Mouse (Mus musculus) heart, embryonic 15.5 days (tissue): Measurements from ENCODE around the gene Rhobtb3. TPM values are rescaled to one million over a fixed set of nuclear protein-coding genes. Genes with fewer than 3 reads are reported as not detected.
"Not testable (repeated sequence)": the region's sequence is repeated elsewhere in the genome, so short reads cannot be mapped to it uniquely, and the experiment has no call there.

Experiments
- ATAC-seq: fragments of 200-750 bp; cut with Nextera tagmentation; replicated peaks from 2 replicates; pipeline ENCODE4 v1.8.0; 2017; ENCODE audit warnings: low read depth, moderate TSS enrichment; ENCODE audit not compliant: insufficient number of reproducible peaks, insufficient read depth, low FRiP score
- H3K27ac ChIP-seq: fragments of 300-500 bp; sonication (generic); 2 replicates; pipeline ENCODE4 v1.5.1; 2015; ENCODE audit warnings: mild to moderate bottlenecking, inconsistent platforms
- H3K27me3 ChIP-seq: fragments of 300-500 bp; sonication (generic); 2 replicates; pipeline ENCODE4 v1.6.1; 2015; ENCODE audit warnings: inconsistent platforms
- H3K36me3 ChIP-seq: fragments of 300-500 bp; sonication (generic); 2 replicates; pipeline ENCODE4 v1.6.1; 2015; ENCODE audit warnings: mild to moderate bottlenecking, inconsistent platforms
- H3K4me1 ChIP-seq: fragments of 300-500 bp; sonication (generic); replicated peaks from 2 replicates; pipeline ENCODE4 v1.6.1; 2015; ENCODE audit warnings: inconsistent platforms
- H3K4me2 ChIP-seq: fragments of 300-500 bp; sonication (generic); 2 replicates; pipeline ENCODE4 v1.6.1; 2015; ENCODE audit warnings: inconsistent platforms, mild to moderate bottlenecking, moderate library complexity
- H3K4me3 ChIP-seq: fragments of 300-500 bp; sonication (generic); 2 replicates; pipeline ENCODE4 v1.5.1; 2015; ENCODE audit warnings: mild to moderate bottlenecking, inconsistent platforms
- H3K9ac ChIP-seq: fragments of 300-500 bp; sonication (generic); 2 replicates; pipeline ENCODE4 v1.6.1; 2015; ENCODE audit warnings: mild to moderate bottlenecking, inconsistent platforms
- H3K9me3 ChIP-seq: fragments of 300-500 bp; sonication (generic); replicated peaks from 2 replicates; pipeline ENCODE4 v1.6.1; 2016; ENCODE audit warnings: inconsistent platforms
- WGBS: fragments of 180-500 bp; shearing (Covaris S2); methylation state at CpG from one replicate; pipeline ENCODE4 v1.1.7; 2015; ENCODE audit warnings: mixed read lengths; 5-methylcytosine and 5-hydroxymethylcytosine counted together
- polyA plus RNA-seq: library from polyadenylated mRNA; unstranded; fragments of >200 nt; fragmentation: Nextera tagmentation; extraction: Ambion mirVana; gene quantifications from 2 replicates; pipeline ENCODE4 v1.2.1, GENCODE M21; 2015

Gene Rhobtb3
- polyA plus RNA-seq, 1 experiment from 2014 or later, result 19.7 TPM

DNA sequence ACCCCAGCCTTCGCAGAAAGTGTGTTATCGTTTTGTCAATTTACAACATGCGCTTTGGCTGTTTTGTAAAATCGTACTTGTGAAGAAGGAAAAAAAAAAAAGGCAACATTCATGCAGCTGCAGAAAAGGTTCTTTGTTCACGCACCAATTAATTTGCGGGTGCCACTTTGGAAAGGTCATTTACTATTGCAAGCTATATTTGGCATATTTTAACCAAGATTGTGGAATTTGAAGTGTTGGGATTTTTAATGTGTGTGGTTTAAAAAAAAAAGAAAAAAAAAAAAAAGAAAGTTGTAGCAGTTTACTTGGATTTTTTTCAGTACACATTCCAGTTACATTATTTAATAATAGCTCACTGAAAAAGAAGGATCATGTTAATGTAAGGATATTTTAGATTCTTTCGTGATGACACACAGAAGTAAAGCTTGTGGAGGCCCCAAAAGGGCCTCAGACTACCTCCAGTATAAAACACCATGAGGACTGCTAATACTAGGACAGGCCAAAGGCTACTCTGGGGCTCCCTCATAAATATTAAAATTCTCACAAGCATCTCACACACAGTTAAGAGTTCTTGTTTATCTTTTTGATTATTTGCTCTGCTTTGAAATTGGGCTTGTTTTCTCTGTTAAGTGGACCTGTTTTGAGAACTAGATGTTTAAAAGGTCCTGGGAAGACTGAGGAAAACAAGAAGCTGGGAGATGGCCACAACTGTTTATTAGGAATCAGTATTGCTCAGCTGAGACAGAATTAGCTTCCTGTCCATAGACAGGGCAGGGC lies 507 bp upstream of the Rhobtb3 start:
- no peaks in the 10 kb centered on the region for H3K9me3 ChIP-seq
- H3K4me1 ChIP-seq, result peaks cover 13% of the 10 kb centered on the region
- H3K36me3 ChIP-seq, result no peaks in the 10 kb centered on the region
- peak overlapping the region; percentile 88 for H3K4me3 ChIP-seq
- WGBS, result 2% methylated on average over 7 of the region's 7 CpGs
- H3K27me3 ChIP-seq, result no peaks in the 10 kb centered on the region
- H3K9ac ChIP-seq, result peak overlapping the region; percentile 93
- H3K4me2 ChIP-seq, result peak overlapping the region; percentile 71
- H3K27ac ChIP-seq, result peak overlapping the region; percentile 99
- ATAC-seq, result no peak

DNA sequence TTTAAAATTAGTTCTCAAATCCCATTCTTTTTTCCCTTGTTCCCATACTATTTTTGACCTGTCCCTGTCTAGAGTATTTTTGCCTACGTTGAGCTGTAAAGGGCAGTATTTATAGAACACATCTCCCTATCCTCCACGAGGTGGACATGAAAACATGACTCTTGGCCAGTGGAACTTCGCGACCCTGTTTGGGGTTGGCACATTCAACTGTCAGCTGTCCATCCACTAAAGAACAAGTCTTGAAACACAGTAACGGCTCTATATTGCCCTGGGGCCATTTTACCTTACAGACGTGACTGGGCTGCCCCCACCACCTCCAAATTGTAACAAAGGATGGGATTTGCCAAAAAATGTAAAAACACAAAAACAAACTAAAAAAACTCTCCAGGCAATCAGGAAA lies 994 bp downstream of the Rhobtb3 start:
- Histone ChIP-seq H3K4me1 (peaks cover 13% of the 10 kb centered on the region), H3K4me2 (peak overlapping the region; percentile 71), H3K27ac (peak overlapping the region; percentile 99), H3K27me3 (no peaks in the 10 kb centered on the region), H3K9me3 (no peaks in the 10 kb centered on the region), H3K9ac (peak overlapping the region; percentile 93), H3K4me3 (peak overlapping the region; percentile 88), H3K36me3 (peaks cover 8% of the 10 kb centered on the region; the same call in 1 of the 2 replicates)
- under 1% methylated on average over 6 of the region's 6 CpGs for whole genome bisulfite sequencing
- ATAC-seq, result peak; percentile 37; the same call in 1 of the 2 replicates

DNA sequence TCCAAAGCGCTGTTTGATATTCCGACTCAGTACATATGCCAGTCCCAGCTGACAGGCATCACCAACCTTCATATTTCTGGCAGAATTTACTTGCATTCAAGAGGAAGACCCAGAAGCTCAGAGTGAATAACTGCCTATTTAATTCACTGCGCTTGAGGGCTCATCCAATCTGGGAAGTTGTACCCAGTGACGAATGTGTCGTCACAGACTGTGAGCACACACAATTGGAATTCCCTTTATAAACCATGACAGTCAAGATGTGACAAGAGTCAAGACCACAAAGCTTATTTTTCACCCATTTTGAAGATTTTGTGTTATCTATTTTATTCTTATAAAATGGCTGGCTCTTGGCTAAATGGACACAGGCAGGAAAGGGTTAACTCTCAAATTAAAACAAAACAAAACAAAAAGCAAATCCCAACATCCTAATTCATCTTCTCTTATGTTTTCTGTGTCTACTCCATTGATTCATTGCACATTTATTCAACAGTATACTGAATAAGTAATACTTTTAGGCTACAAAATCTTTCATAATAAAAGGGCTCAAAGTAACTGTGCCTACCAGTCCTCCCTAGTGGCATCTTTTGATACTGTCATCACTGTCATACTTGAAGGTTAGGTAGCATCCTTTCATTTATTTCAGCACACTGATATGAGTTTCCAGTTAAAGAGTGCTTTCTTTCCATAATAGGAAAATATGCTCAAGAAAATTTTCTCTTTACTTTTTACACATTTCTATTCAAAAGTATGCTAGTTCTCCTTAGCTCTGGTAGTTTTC lies 2.0 kb downstream of the Rhobtb3 start:
- H3K27ac ChIP-seq, result no peak overlapping the region
- H3K4me3 ChIP-seq, result no peak overlapping the region
- no peak overlapping the region for H3K9ac ChIP-seq
- H3K4me1 ChIP-seq, result peaks cover 13% of the 10 kb centered on the region
- peaks cover 11% of the 10 kb centered on the region; the same call in 1 of the 2 replicates for H3K36me3 ChIP-seq
- no peak for ATAC-seq
- H3K9me3 ChIP-seq, result no peaks in the 10 kb centered on the region
- H3K27me3 ChIP-seq, result no peaks in the 10 kb centered on the region
- peak overlapping the region; percentile 34; the same call in 1 of the 2 replicates for H3K4me2 ChIP-seq
- 90% methylated on average over 5 of the region's 5 CpGs for WGBS

DNA sequence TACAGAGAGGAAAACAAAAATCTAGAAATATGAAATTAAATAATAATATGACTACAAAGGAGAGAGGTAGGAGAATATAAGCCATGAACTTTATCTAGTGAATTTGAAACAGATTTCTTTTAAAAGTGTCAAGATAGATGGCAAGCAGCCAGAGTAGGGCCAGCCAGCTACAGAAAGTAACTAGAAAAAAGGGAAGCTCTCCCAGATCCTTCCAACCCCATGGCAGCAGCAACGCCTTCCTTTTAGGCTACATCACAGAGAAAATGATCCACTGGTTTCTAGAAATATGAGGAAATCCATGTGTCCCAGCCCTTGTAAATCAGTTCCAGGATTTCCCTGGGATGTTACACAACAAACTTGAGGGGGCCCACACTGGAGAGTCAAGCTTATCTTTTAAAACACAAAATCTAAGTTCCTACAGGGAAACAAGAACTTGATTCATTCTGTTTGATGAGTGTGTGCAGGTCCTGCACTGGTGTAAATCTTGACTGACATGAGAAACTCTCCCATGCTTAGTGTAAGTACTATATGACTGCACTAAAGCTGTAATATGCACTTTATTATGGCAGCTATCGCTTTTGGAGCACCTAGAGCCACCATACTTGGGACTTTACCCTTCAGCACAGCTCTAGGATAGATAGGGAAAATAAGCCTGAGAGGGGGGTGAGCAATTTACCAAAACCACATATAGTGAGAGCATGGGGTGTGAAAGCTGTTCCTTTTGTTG lies 2.8 kb downstream of the Rhobtb3 start:
- Histone ChIP-seq H3K9ac (no peak overlapping the region), H3K27me3 (no peaks in the 10 kb centered on the region), H3K36me3 (peaks cover 11% of the 10 kb centered on the region; the same call in 1 of the 2 replicates), H3K4me3 (no peak overlapping the region), H3K9me3 (no peaks in the 10 kb centered on the region), H3K27ac (no peak overlapping the region), H3K4me1 (peaks cover 13% of the 10 kb centered on the region), H3K4me2 (0 out of 2 replicates have a peak overlapping the region, but pooled peaks have one; percentile 34)
- 70% methylated on average over 2 of the region's 2 CpGs for WGBS
- ATAC-seq, result no peak

DNA sequence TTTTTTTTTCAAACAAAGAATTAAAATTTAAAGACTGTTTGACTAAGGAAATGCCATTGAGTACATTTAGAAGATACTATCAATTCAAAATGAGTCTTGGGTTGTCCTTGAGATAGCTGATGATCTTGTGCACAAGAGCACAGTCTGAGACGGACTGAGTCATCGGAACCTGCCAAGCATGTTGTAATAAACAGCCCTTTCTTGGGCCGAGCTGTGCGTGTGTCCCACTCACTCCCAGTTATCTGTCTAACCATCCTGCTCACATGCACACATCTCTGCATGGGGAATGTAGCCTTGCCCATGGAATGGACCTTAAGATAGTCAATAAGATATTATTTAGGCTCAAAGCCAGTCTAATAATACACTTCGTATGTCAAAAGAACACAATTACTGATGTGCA lies 4.9 kb downstream of the Rhobtb3 start:
- Histone ChIP-seq H3K4me2 (no peak overlapping the region), H3K4me3 (no peak overlapping the region), H3K27ac (no peak overlapping the region), H3K27me3 (no peaks in the 10 kb centered on the region), H3K9ac (no peak overlapping the region), H3K4me1 (peaks cover 9% of the 10 kb centered on the region), H3K9me3 (no peaks in the 10 kb centered on the region), H3K36me3 (peaks cover 11% of the 10 kb centered on the region; the same call in 1 of the 2 replicates)
- no peak for ATAC-seq
- 85% methylated on average over 5 of the region's 5 CpGs for WGBS

DNA sequence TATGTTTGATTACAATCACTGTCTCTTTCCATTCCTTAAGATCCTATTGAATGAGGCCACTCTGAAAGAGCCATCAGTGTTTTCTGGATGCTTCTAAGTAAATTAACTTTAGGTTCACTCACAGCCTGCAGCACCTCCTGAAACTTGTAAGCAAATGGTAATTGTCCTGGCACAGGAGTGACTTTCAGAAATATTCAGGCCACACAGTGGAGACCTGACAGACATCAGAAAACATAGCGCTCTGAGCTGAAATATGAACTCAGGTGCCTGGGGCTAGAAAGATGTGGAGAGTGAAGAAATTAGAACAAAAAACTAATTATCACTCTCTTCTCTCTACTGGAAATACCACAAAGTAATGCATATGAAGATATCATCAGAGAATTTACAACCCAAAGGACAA lies 10.4 kb downstream of the Rhobtb3 start:
- no peak for ATAC-seq
- H3K27me3 ChIP-seq, result no peaks in the 10 kb centered on the region
- WGBS, result 95% methylated on average over 1 of the region's 1 CpGs
- no peak overlapping the region for H3K9ac ChIP-seq
- peaks cover 5% of the 10 kb centered on the region; the same call in 1 of the 2 replicates for H3K4me1 ChIP-seq
- no peak overlapping the region for H3K4me3 ChIP-seq
- H3K9me3 ChIP-seq, result no peaks in the 10 kb centered on the region
- H3K27ac ChIP-seq, result no peak overlapping the region
- no peak overlapping the region for H3K4me2 ChIP-seq
- peaks cover 22% of the 10 kb centered on the region; the same call in 1 of the 2 replicates for H3K36me3 ChIP-seq

DNA sequence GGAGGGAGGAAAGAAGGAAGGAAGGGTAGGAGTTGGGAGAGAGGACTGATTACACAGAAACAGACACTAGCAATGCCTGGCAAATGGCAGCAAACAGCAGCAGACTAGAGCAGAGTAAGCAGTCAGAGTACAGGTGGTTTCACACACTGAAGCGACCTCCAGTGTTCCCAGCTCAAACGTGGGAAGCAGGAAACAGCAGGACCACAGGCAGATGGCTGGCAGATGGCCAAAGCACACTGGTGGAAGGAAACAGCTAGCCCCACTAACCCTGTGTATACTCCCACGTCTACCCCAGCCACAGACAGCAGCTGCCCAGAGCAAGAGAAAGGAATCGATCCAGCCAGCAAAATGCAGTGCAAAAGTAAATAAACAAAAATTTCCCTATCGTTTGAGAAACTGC lies 12.7 kb downstream of the Rhobtb3 start:
- H3K9me3 ChIP-seq, result no peaks in the 10 kb centered on the region
- H3K4me2 ChIP-seq, result no peak overlapping the region
- peaks cover 7% of the 10 kb centered on the region; the same call in 1 of the 2 replicates for H3K4me1 ChIP-seq
- no peak overlapping the region for H3K9ac ChIP-seq
- no peak overlapping the region for H3K4me3 ChIP-seq
- H3K27me3 ChIP-seq, result no peaks in the 10 kb centered on the region
- peaks cover 15% of the 10 kb centered on the region; the same call in 1 of the 2 replicates for H3K36me3 ChIP-seq
- WGBS, result 19% methylated on average over 5 of the region's 5 CpGs
- peak overlapping the region; percentile 7; the same call in 1 of the 2 replicates for H3K27ac ChIP-seq
- peak; percentile 70 for ATAC-seq

DNA sequence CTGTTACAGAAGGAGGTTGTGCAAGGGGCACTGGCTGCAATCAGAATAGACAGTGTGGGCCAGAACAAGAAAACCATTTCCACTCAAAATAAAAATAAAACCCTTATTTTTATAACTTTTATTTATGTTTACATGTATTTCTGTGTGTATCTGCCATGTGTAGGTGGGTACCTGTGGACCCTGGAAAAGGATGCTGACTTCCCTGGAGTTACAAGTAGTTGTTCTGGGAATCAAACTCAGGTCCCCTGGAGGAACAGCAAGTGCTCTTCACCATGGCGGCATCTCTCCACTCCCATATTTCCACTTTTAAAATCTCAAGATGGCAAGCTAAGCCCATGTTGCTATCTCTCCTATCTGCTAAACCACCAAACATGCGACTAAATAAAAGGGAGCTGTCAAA lies 13.1 kb downstream of the Rhobtb3 start:
- H3K4me1 ChIP-seq, result peaks cover 7% of the 10 kb centered on the region; the same call in 1 of the 2 replicates
- 52% methylated on average over 2 of the region's 2 CpGs for WGBS
- H3K36me3 ChIP-seq, result peaks cover 15% of the 10 kb centered on the region; the same call in 1 of the 2 replicates
- peak overlapping the region; percentile 7; the same call in 1 of the 2 replicates for H3K27ac ChIP-seq
- no peak for ATAC-seq
- no peak overlapping the region for H3K4me3 ChIP-seq
- H3K9ac ChIP-seq, result no peak overlapping the region
- H3K27me3 ChIP-seq, result no peaks in the 10 kb centered on the region
- no peaks in the 10 kb centered on the region for H3K9me3 ChIP-seq
- H3K4me2 ChIP-seq, result no peak overlapping the region

DNA sequence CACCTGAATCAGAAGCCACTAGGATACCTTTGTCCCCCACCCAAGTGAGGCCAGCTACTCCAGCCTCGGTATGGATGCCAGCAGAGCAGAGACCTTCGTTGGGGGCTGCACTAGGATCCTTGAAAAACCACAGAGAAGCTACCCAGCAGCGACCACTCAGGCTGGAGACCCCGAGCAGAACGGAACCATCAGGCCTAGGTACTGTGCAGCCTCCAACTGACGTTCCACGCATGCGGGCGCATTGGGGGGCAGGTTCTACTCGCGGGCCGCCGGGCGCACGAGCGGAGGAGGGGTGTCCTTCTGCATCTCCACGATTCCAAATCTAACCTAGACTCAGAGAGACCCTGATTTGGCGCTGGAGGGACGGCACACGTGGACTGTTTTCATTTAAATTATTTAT lies 13.7 kb downstream of the Rhobtb3 start:
- WGBS, result 94% methylated on average over 20 of the region's 20 CpGs
- no peak for ATAC-seq

DNA sequence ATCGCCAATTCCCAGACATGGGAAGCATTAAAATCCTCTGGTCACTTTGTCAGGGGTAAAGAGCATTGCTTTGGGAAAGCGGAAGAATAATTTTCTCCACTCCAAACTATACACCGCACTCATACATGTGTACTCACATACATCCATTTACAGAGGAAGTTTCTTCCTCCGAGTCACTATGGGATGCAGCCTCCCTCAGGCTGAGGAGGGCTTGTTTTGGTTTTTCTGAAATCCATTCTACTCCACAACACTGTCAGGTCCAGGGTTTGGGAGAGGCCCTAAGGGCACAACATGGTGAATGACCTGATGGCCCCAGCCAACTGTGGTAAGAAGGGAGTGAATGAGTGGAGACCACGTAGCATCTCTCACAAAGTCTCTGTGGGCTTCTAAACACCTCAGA lies 14.7 kb downstream of the Rhobtb3 start:
- ATAC-seq, H3K9ac ChIP-seq, H3K4me3 ChIP-seq, H3K27ac ChIP-seq, H3K4me1 ChIP-seq, H3K27me3 ChIP-seq, H3K9me3 ChIP-seq, H3K4me2 ChIP-seq: not testable (repeated sequence)
- peaks cover 15% of the 10 kb centered on the region; the same call in 1 of the 2 replicates for H3K36me3 ChIP-seq
- 95% methylated on average over 5 of the region's 5 CpGs for WGBS

More for the DNA sequence above, 13.7 kb downstream of the Rhobtb3 start:
- H3K36me3 ChIP-seq, result peaks cover 15% of the 10 kb centered on the region; the same call in 1 of the 2 replicates
- no peaks in the 10 kb centered on the region for H3K27me3 ChIP-seq
- no peak overlapping the region for H3K4me3 ChIP-seq
- H3K4me2 ChIP-seq, result no peak overlapping the region
- no peaks in the 10 kb centered on the region for H3K9me3 ChIP-seq
- H3K4me1 ChIP-seq, result peaks cover 7% of the 10 kb centered on the region; the same call in 1 of the 2 replicates
- H3K27ac ChIP-seq, result no peak overlapping the region
- H3K9ac ChIP-seq, result no peak overlapping the region

DNA sequence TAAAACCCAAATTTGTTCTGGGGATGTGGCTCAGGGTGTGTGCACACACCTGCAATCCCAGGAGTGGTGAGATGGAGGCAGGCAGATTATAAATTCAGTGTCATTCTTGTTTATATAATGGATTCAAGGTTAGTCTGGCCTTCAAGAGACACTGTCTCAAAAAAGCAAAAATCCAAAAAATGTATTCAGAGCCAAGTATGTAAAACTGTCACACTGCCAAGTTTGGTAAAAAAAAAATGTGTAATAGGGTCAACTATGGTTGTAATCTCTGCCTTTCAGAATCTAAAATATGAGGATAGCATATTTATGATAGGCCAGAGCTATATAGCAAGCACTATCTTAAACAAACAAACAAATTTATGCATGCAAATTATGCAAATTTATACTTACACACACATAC lies 15.8 kb downstream of the Rhobtb3 start:
- H3K4me2 ChIP-seq, result no peak overlapping the region
- ATAC-seq, result no peak
- no peak overlapping the region for H3K4me3 ChIP-seq
- H3K9me3 ChIP-seq, result no peaks in the 10 kb centered on the region
- peaks cover 15% of the 10 kb centered on the region; the same call in 1 of the 2 replicates for H3K36me3 ChIP-seq
- no peak overlapping the region for H3K27ac ChIP-seq
- H3K4me1 ChIP-seq, result peaks cover 7% of the 10 kb centered on the region; the same call in 1 of the 2 replicates
- H3K9ac ChIP-seq, result no peak overlapping the region
- no peaks in the 10 kb centered on the region for H3K27me3 ChIP-seq
